Mouse (Mus musculus): Measurements from ENCODE around the gene Elp4. TPM values are rescaled to one million over a fixed set of nuclear protein-coding genes. Genes with fewer than 3 reads are reported as not detected.

Gene Elp4
- polyA plus RNA-seq (2012; rRNA removed) = 2.9 and 3.3 TPM in 2 replicates

- peak within 1 kb of the TSS; percentile 98 for H3K4me3 ChIP-seq (ENCODE audit: control insufficient read depth, low read depth, low read length)
- H3K27ac ChIP-seq (ENCODE audit: control insufficient read depth, insufficient read depth, low read depth, low read length) = peak within 1 kb of the TSS; percentile 96
- H3K4me1 ChIP-seq (ENCODE audit: control insufficient read depth, insufficient read depth, low read length) = no peaks in the 10 kb centered on the region
- no peak for TF ChIP-seq CTCF (IDR thresholded peaks at IDR 0.05; ENCODE audit: control insufficient read depth, insufficient read depth, insufficient replicate concordance, low read depth, low read length)
- TF ChIP-seq POLR2A (IDR thresholded peaks at IDR 0.05; ENCODE audit: control insufficient read depth, low read depth, low read length) = peak; percentile 93
- H3K27me3 ChIP-seq (ENCODE audit: control insufficient read depth, insufficient read depth, low read length) = no peaks in the 10 kb centered on the region
- no peaks in the 10 kb centered on the region for H3K36me3 ChIP-seq (ENCODE audit: control insufficient read depth, insufficient read depth, low read length)
Observed at GRCm38 (mm10) chr2:105903896-105904756, at the start of gene Elp4, which contains the start of gene Immp1l. Gene Elp4 (minus strand): TSS chr2:105904564. Gene Immp1l (plus strand): TSS chr2:105904638.

- H3K4me1 ChIP-seq (ENCODE audit: control insufficient read depth, insufficient read depth, low read length) = no peaks in the 10 kb centered on the region
- no peaks in the 10 kb centered on the region for H3K27me3 ChIP-seq (ENCODE audit: control insufficient read depth, insufficient read depth, low read length)
- no peaks in the 10 kb centered on the region for H3K36me3 ChIP-seq (ENCODE audit: control insufficient read depth, insufficient read depth, low read length)
- H3K4me3 ChIP-seq (ENCODE audit: control insufficient read depth, low read depth, low read length) = no peak overlapping the region
- no peak overlapping the region for H3K27ac ChIP-seq (ENCODE audit: control insufficient read depth, insufficient read depth, low read depth, low read length)
- TF ChIP-seq CTCF (IDR thresholded peaks at IDR 0.05; ENCODE audit: control insufficient read depth, insufficient read depth, insufficient replicate concordance, low read depth, low read length) = no peak
- no peak for TF ChIP-seq POLR2A (IDR thresholded peaks at IDR 0.05; ENCODE audit: control insufficient read depth, low read depth, low read length)
Observed at GRCm38 (mm10) chr2:105953862-105954261, 49.5 kb upstream of the Elp4 start.

GRCm38 (mm10) chr2:105951350-105951940 is 47.1 kb upstream of the Elp4 start:
- Histone ChIP-seq H3K36me3 (ENCODE audit: control insufficient read depth, insufficient read depth, low read length) (no peaks in the 10 kb centered on the region), H3K4me1 (ENCODE audit: control insufficient read depth, insufficient read depth, low read length) (no peaks in the 10 kb centered on the region), H3K27ac (ENCODE audit: control insufficient read depth, insufficient read depth, low read depth, low read length) (no peak overlapping the region), H3K27me3 (ENCODE audit: control insufficient read depth, insufficient read depth, low read length) (no peaks in the 10 kb centered on the region), H3K4me3 (ENCODE audit: control insufficient read depth, low read depth, low read length) (no peak overlapping the region)
- TF ChIP-seq CTCF (IDR thresholded peaks at IDR 0.05; ENCODE audit: control insufficient read depth, insufficient read depth, insufficient replicate concordance, low read depth, low read length) (no peak), POLR2A (IDR thresholded peaks at IDR 0.05; ENCODE audit: control insufficient read depth, low read depth, low read length) (no peak)

GRCm38 (mm10) chr2:105950131-105950530 is 45.8 kb upstream of the Elp4 start:
- H3K36me3 ChIP-seq (ENCODE audit: control insufficient read depth, insufficient read depth, low read length) = no peaks in the 10 kb centered on the region
- TF ChIP-seq CTCF (IDR thresholded peaks at IDR 0.05; ENCODE audit: control insufficient read depth, insufficient read depth, insufficient replicate concordance, low read depth, low read length) (no peak), POLR2A (IDR thresholded peaks at IDR 0.05; ENCODE audit: control insufficient read depth, low read depth, low read length) (no peak)
- H3K27ac ChIP-seq (ENCODE audit: control insufficient read depth, insufficient read depth, low read depth, low read length) = no peak overlapping the region

GRCm38 (mm10) chr2:105917623-105918346 is 13.4 kb upstream of the Elp4 start:
- Histone ChIP-seq H3K27ac (ENCODE audit: control insufficient read depth, insufficient read depth, low read depth, low read length) (no peak overlapping the region), H3K4me3 (ENCODE audit: control insufficient read depth, low read depth, low read length) (no peak overlapping the region), H3K27me3 (ENCODE audit: control insufficient read depth, insufficient read depth, low read length) (no peaks in the 10 kb centered on the region), H3K4me1 (ENCODE audit: control insufficient read depth, insufficient read depth, low read length) (no peaks in the 10 kb centered on the region), H3K36me3 (ENCODE audit: control insufficient read depth, insufficient read depth, low read length) (no peaks in the 10 kb centered on the region)
- TF ChIP-seq CTCF (IDR thresholded peaks at IDR 0.05; ENCODE audit: control insufficient read depth, insufficient read depth, insufficient replicate concordance, low read depth, low read length) (no peak), POLR2A (IDR thresholded peaks at IDR 0.05; ENCODE audit: control insufficient read depth, low read depth, low read length) (no peak)

More at GRCm38 (mm10) chr2:105950131-105950530, 45.8 kb upstream of the Elp4 start:
- H3K4me1 ChIP-seq (ENCODE audit: control insufficient read depth, insufficient read depth, low read length) = no peaks in the 10 kb centered on the region
- H3K4me3 ChIP-seq (ENCODE audit: control insufficient read depth, low read depth, low read length) = no peak overlapping the region
- no peaks in the 10 kb centered on the region for H3K27me3 ChIP-seq (ENCODE audit: control insufficient read depth, insufficient read depth, low read length)

GRCm38 (mm10) chr2:105916671-105917070 is 12.3 kb upstream of the Elp4 start:
- Histone ChIP-seq H3K36me3 (ENCODE audit: control insufficient read depth, insufficient read depth, low read length) (no peaks in the 10 kb centered on the region), H3K27me3 (ENCODE audit: control insufficient read depth, insufficient read depth, low read length) (no peaks in the 10 kb centered on the region), H3K4me1 (ENCODE audit: control insufficient read depth, insufficient read depth, low read length) (no peaks in the 10 kb centered on the region), H3K27ac (ENCODE audit: control insufficient read depth, insufficient read depth, low read depth, low read length) (no peak overlapping the region), H3K4me3 (ENCODE audit: control insufficient read depth, low read depth, low read length) (no peak overlapping the region)
- no peak for TF ChIP-seq CTCF (IDR thresholded peaks at IDR 0.05; ENCODE audit: control insufficient read depth, insufficient read depth, insufficient replicate concordance, low read depth, low read length)
- no peak for TF ChIP-seq POLR2A (IDR thresholded peaks at IDR 0.05; ENCODE audit: control insufficient read depth, low read depth, low read length)
